In genomic region chr16:11201740-11202394, GRCm38 (mm10) we compare ENCODE assay signal across 8 mouse cellular contexts. TPM values are rescaled to one million over a fixed set of nuclear protein-coding genes. Genes with fewer than 3 reads are reported as not detected.
DNase-seq lines count a peak whose midpoint lies in the region; ATAC-seq and TF ChIP-seq lines count a peak whose summit lies in the region.

No protein-coding gene starts in this region.

- no peak for ATAC-seq in heart, postnatal 0 days (ENCODE audit: insufficient read depth, low read depth)
- ATAC-seq in liver, postnatal 0 days, result no peak
- ATAC-seq in activated CD4-positive, CD25-positive, alpha-beta regulatory T cell, adult 4 months, result no peak

- peak overlapping the region; percentile 95 for H3K27ac ChIP-seq in heart, embryonic 10.5 days
- H3K27ac ChIP-seq in ES-E14 (ENCODE audit: insufficient read depth, low read depth, low read length, poor library complexity, severe bottlenecking), result no peak overlapping the region
- no peak overlapping the region for H3K27ac ChIP-seq in heart, postnatal 0 days (ENCODE audit: low read depth)
- H3K27ac ChIP-seq in liver, postnatal 0 days (ENCODE audit: low read depth), result no peak overlapping the region; the same call in 1 of the 2 replicates

- H3K4me3 ChIP-seq in heart, embryonic 10.5 days, result peak overlapping the region; percentile 89
- peak overlapping the region; percentile 96 to 97; a peak in 3 of 4 replicates for H3K4me3 ChIP-seq in ES-E14 (ENCODE audit: insufficient read depth in 1 of 2, low read depth in 1 of 2, low read length in 2 of 2, poor library complexity in 1 of 2, severe bottlenecking in 1 of 2)
- H3K4me3 ChIP-seq in heart, postnatal 0 days (ENCODE audit: low read depth, low read length), result peak overlapping the region; percentile 89
- peak overlapping the region; percentile 82 for H3K4me3 ChIP-seq in liver, postnatal 0 days (ENCODE audit: low read depth, low read length)

- H3K27me3 ChIP-seq in heart, embryonic 10.5 days (ENCODE audit: insufficient read depth, poor library complexity, severe bottlenecking), result no peaks in the 10 kb centered on the region
- H3K27me3 ChIP-seq in heart, postnatal 0 days (ENCODE audit: control insufficient read depth, insufficient read depth, low read length), result no peaks in the 10 kb centered on the region
- H3K27me3 ChIP-seq in liver, postnatal 0 days (ENCODE audit: insufficient read depth, low read length), result no peaks in the 10 kb centered on the region

- TF ChIP-seq CTCF in heart, postnatal 0 days (IDR thresholded peaks at IDR 0.05; ENCODE audit: low read depth), result no peak
- TF ChIP-seq CTCF in liver, postnatal 0 days (IDR thresholded peaks at IDR 0.05; ENCODE audit: low read depth), result peak; percentile 33; the same call in 1 of the 2 replicates

- H3K9me3 ChIP-seq in heart, embryonic 10.5 days, result no peaks in the 10 kb centered on the region
- no peaks in the 10 kb centered on the region for H3K9me3 ChIP-seq in ES-E14 (ENCODE audit: control insufficient read depth, insufficient read depth, low read depth, low read length)
- no peaks in the 10 kb centered on the region for H3K9me3 ChIP-seq in heart, postnatal 0 days (replicated peaks; ENCODE audit: control insufficient read depth, low read length)
- H3K9me3 ChIP-seq in liver, postnatal 0 days (ENCODE audit: low read length), result no peaks in the 10 kb centered on the region

- in situ Hi-C loops in ES-E14 (cut with MboI; ENCODE audit: low sequenced_read_pairs in 2 of 2, unreplicated experiment in 2 of 2), result no loop called here

- H3K36me3 ChIP-seq in heart, embryonic 10.5 days, result peaks cover 49% of the 10 kb centered on the region
- H3K36me3 ChIP-seq in ES-E14 (ENCODE audit: control insufficient read depth, insufficient read depth, low read length, poor library complexity, severe bottlenecking), result peaks cover 31% of the 10 kb centered on the region
- peaks cover 46% of the 10 kb centered on the region for H3K36me3 ChIP-seq in heart, postnatal 0 days (replicated peaks; ENCODE audit: control insufficient read depth, insufficient read depth, low read length)
- peaks cover 36% of the 10 kb centered on the region for H3K36me3 ChIP-seq in liver, postnatal 0 days (replicated peaks; ENCODE audit: insufficient read depth, low read length)

- H3K4me2 ChIP-seq in heart, postnatal 0 days (ENCODE audit: low read depth, low read length), result peak overlapping the region; percentile 80
- H3K4me2 ChIP-seq in liver, postnatal 0 days (ENCODE audit: low read depth, low read length), result peak overlapping the region; percentile 94

- TF ChIP-seq EP300 in heart, postnatal 0 days (IDR thresholded peaks at IDR 0.05; ENCODE audit: low read depth), result no peak
- TF ChIP-seq EP300 in liver, postnatal 0 days (IDR thresholded peaks at IDR 0.05; ENCODE audit: low read depth), result no peak

- DNase-seq in heart, embryonic 10.5 days (ENCODE audit: low spot score), result no peak
- no peak for DNase-seq in heart, adult 8-10 months (ENCODE audit: low spot score)
- DNase-seq in ES-E14 (ENCODE audit: low read depth, low spot score), result no peak
- no peak for DNase-seq in heart, postnatal 0 days (ENCODE audit: low spot score)
- no peak for DNase-seq in liver, postnatal 0 days
- no peak for DNase-seq in gastrocnemius, postnatal 4 days (ENCODE audit: low spot score in 2 of 2)
- DNase-seq in urinary bladder, postnatal 10 days (ENCODE audit: low spot score), result no peak

- H3K4me1 ChIP-seq in heart, embryonic 10.5 days, result peaks cover 20% of the 10 kb centered on the region
- H3K4me1 ChIP-seq in ES-E14 (ENCODE audit: control insufficient read depth in 2 of 2, insufficient read depth in 2 of 2, low read length in 2 of 2, poor library complexity in 1 of 2), result peaks cover 2 to 4% of the 10 kb centered on the region in 2 experiments
- H3K4me1 ChIP-seq in heart, postnatal 0 days (ENCODE audit: control insufficient read depth, insufficient read depth), result peaks cover 20% of the 10 kb centered on the region
- H3K4me1 ChIP-seq in liver, postnatal 0 days (ENCODE audit: insufficient read depth), result peaks cover 19% of the 10 kb centered on the region

- whole genome bisulfite sequencing in heart, embryonic 10.5 days, result 64% methylated on average over 6 of the region's 6 CpGs
- WGBS in heart, postnatal 0 days, result 70% methylated on average over 6 of the region's 6 CpGs
- WGBS in liver, postnatal 0 days (ENCODE audit: insufficient replicate concordance), result 62% methylated on average over 6 of the region's 6 CpGs

- H3K9ac ChIP-seq in ES-E14 (ENCODE audit: insufficient read depth, low read depth, low read length, poor library complexity, severe bottlenecking), result peak overlapping the region; percentile 8; the same call in 1 of the 2 replicates
- peak overlapping the region; percentile 86; the same call in 1 of the 2 replicates for H3K9ac ChIP-seq in heart, postnatal 0 days (replicated peaks; ENCODE audit: low read depth, low read length)
- peak overlapping the region; percentile 85; the same call in 1 of the 2 replicates for H3K9ac ChIP-seq in liver, postnatal 0 days (replicated peaks)

TF ChIP-seq in ES-E14, 5 proteins besides CTCF, POLR2A, EP300 and RAD21:
- no peak for TF ChIP-seq MAFK (IDR thresholded peaks at IDR 0.05; ENCODE audit: insufficient read depth, low read depth, low read length)
- TF ChIP-seq ZNF384 (IDR thresholded peaks at IDR 0.05; ENCODE audit: low read depth, low read length), result no peak
- TF ChIP-seq ZC3H11A (IDR thresholded peaks at IDR 0.05; ENCODE audit: borderline replicate concordance, low read depth, low read length), result no peak
- no peak for TF ChIP-seq HCFC1 (IDR thresholded peaks at IDR 0.05; ENCODE audit: borderline replicate concordance, insufficient read depth, low read length)
- no peak for TF ChIP-seq CHD2 (IDR thresholded peaks at IDR 0.05; ENCODE audit: low read depth, low read length)
TF ChIP-seq in ES-E14: peak in this region for 0.

RNA-seq across cellular contexts. Expression of gene Rsl1d1, which starts 1.3 kb away (rescaled TPM):
- polyA plus RNA-seq in heart, embryonic 10.5 days (2016; fragmentation: Nextera tagmentation; extraction: Ambion mirVana), result 178 and 219 TPM in 2 replicates
- 10 to 100 TPM; 45.2 to 53.4 (median 49.7) TPM for total RNA-seq in heart, adult 8-10 months (2022)
- 167 and 203 TPM in 2 replicates for total RNA-seq in ES-E14 (2012; rRNA removed)
- total RNA-seq in heart, postnatal 0 days (2014; rRNA removed; ENCODE audit: low replicate concordance), result 54.1 and 71.0 TPM in 2 replicates
- 99.2 and 106 TPM in 2 replicates for polyA plus RNA-seq in heart, postnatal 0 days (2015; fragmentation: Nextera tagmentation; extraction: Ambion mirVana)
- polyA plus RNA-seq in liver, postnatal 0 days (2015; fragmentation: Nextera tagmentation; extraction: Ambion mirVana), result 60.7 and 61.7 TPM in 2 replicates
- 100 to 1,000 TPM; 186 to 201 TPM for polyA plus RNA-seq in activated CD4-positive, CD25-positive, alpha-beta regulatory T cell, adult 4 months (2017; shearing (Covaris generic))
- total RNA-seq in gastrocnemius, postnatal 4 days (2021), result 10 to 100 TPM; 65.5 to 69.5 TPM

RNA-seq across cellular contexts. Expression of gene Zc3h7a, which starts 25.7 kb away (rescaled TPM):
- 78.2 and 82.7 TPM in 2 replicates for polyA plus RNA-seq in heart, embryonic 10.5 days (2016; fragmentation: Nextera tagmentation; extraction: Ambion mirVana)
- 10 to 100 TPM; 17.9 to 24.5 (median 23.6) TPM for total RNA-seq in heart, adult 8-10 months (2022)
- 57.3 and 59.2 TPM in 2 replicates for total RNA-seq in ES-E14 (2012; rRNA removed)
- 38.1 and 51.7 TPM in 2 replicates for total RNA-seq in heart, postnatal 0 days (2014; rRNA removed; ENCODE audit: low replicate concordance)
- 28.6 and 30.3 TPM in 2 replicates for polyA plus RNA-seq in heart, postnatal 0 days (2015; fragmentation: Nextera tagmentation; extraction: Ambion mirVana)
- polyA plus RNA-seq in liver, postnatal 0 days (2015; fragmentation: Nextera tagmentation; extraction: Ambion mirVana), result 18.5 and 22.5 TPM in 2 replicates
- 100 to 1,000 TPM; 210 to 235 TPM for polyA plus RNA-seq in activated CD4-positive, CD25-positive, alpha-beta regulatory T cell, adult 4 months (2017; shearing (Covaris generic))
- 10 to 100 TPM; 50.3 to 67.3 TPM for total RNA-seq in gastrocnemius, postnatal 4 days (2021)

RNA-seq across cellular contexts. Expression of gene Gspt1, which starts 52.3 kb away (rescaled TPM):
- polyA plus RNA-seq in heart, embryonic 10.5 days (2016; fragmentation: Nextera tagmentation; extraction: Ambion mirVana), result 64.6 and 97.9 TPM in 2 replicates
- total RNA-seq in heart, adult 8-10 months (2022), result 10 to 100 TPM; 58.1 to 67.9 (median 61.7) TPM
- total RNA-seq in ES-E14 (2012; rRNA removed), result 76.1 and 89.8 TPM in 2 replicates
- 26.9 and 31.8 TPM in 2 replicates for total RNA-seq in heart, postnatal 0 days (2014; rRNA removed; ENCODE audit: low replicate concordance)
- 31.2 and 31.4 TPM in 2 replicates for polyA plus RNA-seq in heart, postnatal 0 days (2015; fragmentation: Nextera tagmentation; extraction: Ambion mirVana)
- 25.2 and 31.1 TPM in 2 replicates for polyA plus RNA-seq in liver, postnatal 0 days (2015; fragmentation: Nextera tagmentation; extraction: Ambion mirVana)
- 10 to 100 TPM; 40.4 to 44.2 TPM for polyA plus RNA-seq in activated CD4-positive, CD25-positive, alpha-beta regulatory T cell, adult 4 months (2017; shearing (Covaris generic))
- 10 to 100 TPM; 71.7 to 80.3 TPM for total RNA-seq in gastrocnemius, postnatal 4 days (2021)

Comparison
In these comparisons a context has a peak if more than half of its experiments do, and no peak if none do; other contexts are left out.
1. H3K9ac ChIP-seq: peak in every context shown above with its lines; median percentile 86 in heart, postnatal 0 days; 85 in liver, postnatal 0 days; 8 in ES-E14.